ENCODE assay signal across 17 mouse cellular contexts in genomic region chr12:70867780-70868179, GRCm38 (mm10). TPM values are rescaled to one million over a fixed set of nuclear protein-coding genes. Genes with fewer than 3 reads are reported as not detected.
A peak's percentile ranks its signal among the peaks of the same experiment; 100 is the strongest.
DNase-seq lines count a peak whose midpoint lies in the region; ATAC-seq and TF ChIP-seq lines count a peak whose summit lies in the region.
"Had no signal": no experiment of that assay in that cellular context is flagged by ENCODE, and none has a peak within 500 bp of the region (broad histone marks: within the 10 kb centered on the region; RNA-seq: fewer than 3 reads in every experiment).

No protein-coding gene starts in this region.

- no peak for TF ChIP-seq EP300 in heart, postnatal 0 days (IDR thresholded peaks at IDR 0.05; ENCODE audit: low read depth)

- no peaks in the 10 kb centered on the region for H3K27me3 ChIP-seq in forebrain, embryonic 14.5 days (replicated peaks; ENCODE audit: control insufficient read depth, insufficient read depth, low read length)
- H3K27me3 ChIP-seq in forebrain, embryonic 13.5 days: no peaks in the 10 kb centered on the region
- H3K27me3 ChIP-seq in heart, embryonic 15.5 days: no peaks in the 10 kb centered on the region
- H3K27me3 ChIP-seq in lung, embryonic 16.5 days (ENCODE audit: control insufficient read depth, insufficient read depth, low read depth, low read length): no peaks in the 10 kb centered on the region
- H3K27me3 ChIP-seq in heart, postnatal 0 days (ENCODE audit: control insufficient read depth, insufficient read depth, low read length): no peaks in the 10 kb centered on the region
- H3K27me3 ChIP-seq: intestine, embryonic 15.5 days had no signal

- intact Hi-C loops in heart, postnatal 25 days (cut with DNase I): loop anchor here (5.0 kb wide), 1 partner anchor 40 kb away; the partner anchor contains the start of gene Frmd6

- no peak overlapping the region for H3K4me2 ChIP-seq in forebrain, embryonic 14.5 days (ENCODE audit: low read length)
- H3K4me2 ChIP-seq in forebrain, embryonic 13.5 days: no peak overlapping the region
- no peak overlapping the region for H3K4me2 ChIP-seq in heart, embryonic 15.5 days
- H3K4me2 ChIP-seq in lung, embryonic 16.5 days (ENCODE audit: low read depth, low read length): no peak overlapping the region
- H3K4me2 ChIP-seq in heart, postnatal 0 days (ENCODE audit: low read depth, low read length): no peak overlapping the region
- H3K4me2 ChIP-seq: intestine, embryonic 15.5 days; midbrain, embryonic 11.5 days had no signal

- H3K27ac ChIP-seq in forebrain, embryonic 14.5 days (ENCODE audit: low read depth, low read length): no peak overlapping the region
- no peak overlapping the region for H3K27ac ChIP-seq in forebrain, embryonic 13.5 days
- H3K27ac ChIP-seq in heart, embryonic 15.5 days: peak overlapping the region; percentile 60
- H3K27ac ChIP-seq in lung, embryonic 16.5 days (ENCODE audit: low read length): peak overlapping the region; percentile 72
- peak overlapping the region; percentile 54 for H3K27ac ChIP-seq in heart, postnatal 0 days (ENCODE audit: low read depth)
- H3K27ac ChIP-seq: intestine, embryonic 15.5 days had no signal

- H3K36me3 ChIP-seq in forebrain, embryonic 14.5 days (ENCODE audit: control insufficient read depth, insufficient read depth, low read length): no peaks in the 10 kb centered on the region
- no peaks in the 10 kb centered on the region for H3K36me3 ChIP-seq in forebrain, embryonic 13.5 days (ENCODE audit: poor library complexity, severe bottlenecking)
- peaks cover 11% of the 10 kb centered on the region for H3K36me3 ChIP-seq in heart, embryonic 15.5 days
- peaks cover 11% of the 10 kb centered on the region; the same call in 1 of the 2 replicates for H3K36me3 ChIP-seq in lung, embryonic 16.5 days (ENCODE audit: control insufficient read depth, insufficient read depth, low read length)
- H3K36me3 ChIP-seq in heart, postnatal 0 days (replicated peaks; ENCODE audit: control insufficient read depth, insufficient read depth, low read length): peaks cover 7% of the 10 kb centered on the region; the same call in 1 of the 2 replicates
- H3K36me3 ChIP-seq: intestine, embryonic 15.5 days had no signal

- 20% methylated on average over 3 of the region's 3 CpGs for WGBS in forebrain, embryonic 14.5 days
- 15% methylated on average over 3 of the region's 3 CpGs for WGBS in forebrain, embryonic 13.5 days
- WGBS in heart, embryonic 15.5 days: 42% methylated on average over 3 of the region's 3 CpGs
- 32% methylated on average over 3 of the region's 3 CpGs for WGBS in lung, embryonic 16.5 days
- WGBS in heart, postnatal 0 days: 31% methylated on average over 3 of the region's 3 CpGs

- H3K9ac ChIP-seq in forebrain, embryonic 14.5 days (ENCODE audit: low read length): no peak overlapping the region
- no peak overlapping the region for H3K9ac ChIP-seq in forebrain, embryonic 13.5 days
- H3K9ac ChIP-seq in heart, embryonic 15.5 days: no peak overlapping the region
- no peak overlapping the region for H3K9ac ChIP-seq in lung, embryonic 16.5 days (ENCODE audit: low read length)
- no peak overlapping the region for H3K9ac ChIP-seq in heart, postnatal 0 days (replicated peaks; ENCODE audit: low read depth, low read length)
- H3K9ac ChIP-seq: intestine, embryonic 15.5 days had no signal

- H3K9me3 ChIP-seq in forebrain, embryonic 14.5 days (replicated peaks; ENCODE audit: control insufficient read depth, low read length): no peaks in the 10 kb centered on the region
- no peaks in the 10 kb centered on the region for H3K9me3 ChIP-seq in forebrain, embryonic 13.5 days (replicated peaks)
- no peaks in the 10 kb centered on the region for H3K9me3 ChIP-seq in heart, embryonic 15.5 days (replicated peaks)
- H3K9me3 ChIP-seq in lung, embryonic 16.5 days (ENCODE audit: control insufficient read depth, low read length): no peaks in the 10 kb centered on the region
- no peaks in the 10 kb centered on the region for H3K9me3 ChIP-seq in heart, postnatal 0 days (replicated peaks; ENCODE audit: control insufficient read depth, low read length)
- H3K9me3 ChIP-seq: intestine, embryonic 15.5 days had no signal

- H3K4me1 ChIP-seq in forebrain, embryonic 14.5 days (ENCODE audit: control insufficient read depth, insufficient read depth, low read length): 0 out of 2 replicates have a peak, but pooled peaks cover 5% of the 10 kb centered on the region
- peaks cover 10% of the 10 kb centered on the region; the same call in 1 of the 2 replicates for H3K4me1 ChIP-seq in forebrain, embryonic 13.5 days
- peaks cover 35% of the 10 kb centered on the region for H3K4me1 ChIP-seq in heart, embryonic 15.5 days (replicated peaks)
- peaks cover 14% of the 10 kb centered on the region for H3K4me1 ChIP-seq in lung, embryonic 16.5 days (replicated peaks; ENCODE audit: control insufficient read depth, insufficient read depth, low read length)
- peaks cover 38% of the 10 kb centered on the region for H3K4me1 ChIP-seq in heart, postnatal 0 days (ENCODE audit: control insufficient read depth, insufficient read depth)

- no peak for TF ChIP-seq CTCF in heart, postnatal 0 days (IDR thresholded peaks at IDR 0.05; ENCODE audit: low read depth)

- ATAC-seq in forebrain, embryonic 14.5 days: no peak
- ATAC-seq in forebrain, embryonic 13.5 days: no peak
- no peak for ATAC-seq in heart, embryonic 15.5 days (replicated peaks; ENCODE audit: insufficient number of reproducible peaks, insufficient read depth, low FRiP score, low read depth)
- peak; percentile 8; the same call in 1 of the 2 replicates for ATAC-seq in lung, embryonic 16.5 days (ENCODE audit: low read depth)
- ATAC-seq in heart, postnatal 0 days (ENCODE audit: insufficient read depth, low read depth): peak; percentile 62; the same call in 1 of the 2 replicates
- ATAC-seq: activated CD4-positive, CD25-positive, alpha-beta regulatory T cell, adult 4 months; intestine, embryonic 15.5 days had no signal

- peak; percentile 15 for DNase-seq in forebrain, embryonic 14.5 days (ENCODE audit: low spot score)
- no peak for DNase-seq in heart, postnatal 25 days (ENCODE audit: low spot score)
- no peak for DNase-seq in lung, postnatal 36 days
- peak; percentile 51 for DNase-seq in heart, postnatal 0 days (ENCODE audit: low spot score)
- DNase-seq in right cerebral cortex, postnatal 4 days: no peak
- DNase-seq: adrenal gland, postnatal 36 days; cerebellum, postnatal 14 days; liver; lung, adult 2 months; right cerebral cortex, adult 18-20 months had no signal

- H3K4me3 ChIP-seq in forebrain, embryonic 14.5 days (ENCODE audit: low read depth, low read length): no peak overlapping the region
- no peak overlapping the region for H3K4me3 ChIP-seq in forebrain, embryonic 13.5 days
- H3K4me3 ChIP-seq in heart, embryonic 15.5 days: no peak overlapping the region
- H3K4me3 ChIP-seq in lung, embryonic 16.5 days (ENCODE audit: low read length): no peak overlapping the region
- H3K4me3 ChIP-seq in heart, postnatal 0 days (ENCODE audit: low read depth, low read length): no peak overlapping the region
- H3K4me3 ChIP-seq: intestine, embryonic 15.5 days; myocyte had no signal

RNA-seq across cellular contexts. Expression of gene Frmd6, which starts 42.5 kb away (rescaled TPM):
- polyA plus RNA-seq in forebrain, embryonic 14.5 days (2014; fragmentation: Nextera tagmentation; extraction: Ambion mirVana): 8.5 and 11.8 TPM in 2 replicates
- 6.4 and 6.8 TPM in 2 replicates for polyA plus RNA-seq in forebrain, embryonic 13.5 days (2015; fragmentation: Nextera tagmentation; extraction: Ambion mirVana)
- 23.0 and 26.0 TPM in 2 replicates for polyA plus RNA-seq in heart, embryonic 15.5 days (2015; fragmentation: Nextera tagmentation; extraction: Ambion mirVana)
- total RNA-seq in heart, postnatal 25 days (2021): 10 to 100 TPM; 38.5 to 43.3 TPM
- polyA plus RNA-seq in lung, embryonic 16.5 days (2015; fragmentation: Nextera tagmentation; extraction: Ambion mirVana): 36.4 and 38.9 TPM in 2 replicates
- total RNA-seq in heart, postnatal 0 days (2014; rRNA removed; ENCODE audit: low replicate concordance): 22.6 and 29.2 TPM in 2 replicates
- 17.4 and 17.9 TPM in 2 replicates for polyA plus RNA-seq in heart, postnatal 0 days (2015; fragmentation: Nextera tagmentation; extraction: Ambion mirVana)

Comparison
In these comparisons a context has a peak if more than half of its experiments do, and no peak if none do; other contexts are left out.
1. ATAC-seq: peak in lung, embryonic 16.5 days (single experiment) and heart, postnatal 0 days (single experiment); none in forebrain, embryonic 14.5 days (single experiment), forebrain, embryonic 13.5 days (single experiment) and heart, embryonic 15.5 days (single experiment).
2. DNase-seq: peak in forebrain, embryonic 14.5 days (single experiment) and heart, postnatal 0 days (single experiment); none in heart, postnatal 25 days (single experiment), lung, postnatal 36 days (single experiment) and right cerebral cortex, postnatal 4 days (single experiment).
3. H3K27ac ChIP-seq: peak in heart, embryonic 15.5 days (single experiment), lung, embryonic 16.5 days (single experiment) and heart, postnatal 0 days (single experiment); none in forebrain, embryonic 14.5 days (single experiment) and forebrain, embryonic 13.5 days (single experiment).